Mouse (Mus musculus): ENCODE results near the gene Slc35a3.

- TF ChIP-seq CTCF (IDR thresholded peaks at IDR 0.05; ENCODE audit: low read depth): no peak
- no peak for TF ChIP-seq EP300 (IDR thresholded peaks at IDR 0.05; ENCODE audit: low read depth)
Measured at GRCm38 (mm10) chr3:116710941-116711340, 1.7 kb downstream of the Slc35a3 start.

All from heart, postnatal 0 days (tissue).